Mouse (Mus musculus) midbrain, embryonic 13.5 days (tissue): Measurements from ENCODE around the gene A430033K04Rik. TPM values are rescaled to one million over a fixed set of nuclear protein-coding genes. Genes with fewer than 3 reads are reported as not detected.

ENCODE experiments used
- ATAC-seq: fragments of 200-750 bp; cut with Nextera tagmentation; 2 replicates; pipeline ENCODE4 v1.8.0; 2017; ENCODE audit warnings: mild to moderate bottlenecking, moderate TSS enrichment, moderate library complexity
- H3K27ac ChIP-seq: fragments of 300-500 bp; sonication (generic); 2 replicates; pipeline ENCODE4 v1.5.1; 2015; ENCODE audit warnings: inconsistent platforms, mild to moderate bottlenecking, moderate library complexity
- H3K27me3 ChIP-seq: fragments of 300-500 bp; sonication (generic); 2 replicates; pipeline ENCODE4 v1.6.1; 2015; ENCODE audit warnings: mild to moderate bottlenecking, inconsistent platforms
- H3K36me3 ChIP-seq: fragments of 300-500 bp; sonication (generic); 2 replicates; pipeline ENCODE4 v1.6.1; 2015; ENCODE audit warnings: mild to moderate bottlenecking, inconsistent platforms
- H3K4me1 ChIP-seq: fragments of 300-500 bp; sonication (generic); replicated peaks from 2 replicates; pipeline ENCODE4 v1.6.1; 2015; ENCODE audit warnings: inconsistent platforms
- H3K4me2 ChIP-seq: fragments of 300-500 bp; sonication (generic); replicated peaks from 2 replicates; pipeline ENCODE4 v1.6.1; 2015; ENCODE audit warnings: moderate library complexity, mild to moderate bottlenecking, inconsistent platforms
- H3K4me3 ChIP-seq: fragments of 300-500 bp; sonication (generic); replicated peaks from 2 replicates; pipeline ENCODE4 v1.5.1; 2015; ENCODE audit warnings: mild to moderate bottlenecking, inconsistent platforms
- H3K9ac ChIP-seq: fragments of 300-500 bp; sonication (generic); replicated peaks from 2 replicates; pipeline ENCODE4 v1.6.1; 2015; ENCODE audit warnings: mild to moderate bottlenecking, inconsistent platforms
- H3K9me3 ChIP-seq: fragments of 300-500 bp; sonication (generic); 2 replicates; pipeline ENCODE4 v1.6.1; 2016; ENCODE audit warnings: mild to moderate bottlenecking, inconsistent platforms
- WGBS: fragments of 180-500 bp; shearing (Covaris S2); methylation state at CpG from one replicate; pipeline ENCODE4 v1.1.7; 2015; 5-methylcytosine and 5-hydroxymethylcytosine counted together
- polyA plus RNA-seq: library from polyadenylated mRNA; unstranded; fragments of >200 nt; fragmentation: Nextera tagmentation; extraction: Ambion mirVana; gene quantifications from 2 replicates; pipeline ENCODE4 v1.2.1, GENCODE M21; 2015

The A430033K04Rik gene
- polyA plus RNA-seq, 1 experiment from 2014 or later = 24.4 TPM

- Histone ChIP-seq H3K4me1 (no peaks in the 10 kb centered on the region), H3K4me2 (no peak overlapping the region), H3K27ac (no peak overlapping the region), H3K9me3 (no peaks in the 10 kb centered on the region), H3K36me3 (no peaks in the 10 kb centered on the region), H3K27me3 (no peaks in the 10 kb centered on the region), H3K9ac (no peak overlapping the region), H3K4me3 (no peak overlapping the region)
- ATAC-seq = peak; percentile 45; the same call in 1 of the 2 replicates
- 88% methylated on average over 3 of the region's 3 CpGs for WGBS
Observed at GRCm38 (mm10) chr5:138657407-138657806, 34.7 kb downstream of the A430033K04Rik start.

DNA sequence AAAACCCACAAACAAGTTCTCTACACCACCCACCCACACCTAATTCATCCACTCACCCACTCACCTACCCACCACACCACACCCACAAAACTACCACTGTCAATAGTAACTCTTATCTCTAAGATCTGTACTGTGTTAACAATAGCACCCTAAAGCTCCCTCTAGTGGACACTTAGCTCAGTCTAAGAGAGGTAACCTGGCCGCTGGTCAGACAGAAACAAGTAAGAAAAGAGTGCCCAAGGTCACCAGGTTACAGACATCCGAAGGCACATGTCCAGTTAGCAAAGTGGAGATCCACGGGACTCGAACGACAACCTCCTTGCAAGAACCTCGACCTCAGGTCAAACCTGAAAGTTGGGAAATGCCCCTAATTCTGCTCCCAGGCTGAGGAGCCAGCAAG, 35.2 kb downstream of the A430033K04Rik start:
- Histone ChIP-seq H3K9me3 (no peaks in the 10 kb centered on the region), H3K4me2 (no peak overlapping the region), H3K27me3 (no peaks in the 10 kb centered on the region), H3K4me1 (no peaks in the 10 kb centered on the region), H3K4me3 (no peak overlapping the region), H3K36me3 (no peaks in the 10 kb centered on the region), H3K27ac (no peak overlapping the region), H3K9ac (no peak overlapping the region)
- 41% methylated on average over 6 of the region's 6 CpGs for WGBS
- ATAC-seq = peak; percentile 65

- 16% methylated on average over 5 of the region's 5 CpGs for WGBS
- H3K4me2 ChIP-seq = no peak overlapping the region
- ATAC-seq = peak; percentile 63
- H3K4me3 ChIP-seq = no peak overlapping the region
- no peak overlapping the region for H3K27ac ChIP-seq
- H3K4me1 ChIP-seq = no peaks in the 10 kb centered on the region
- no peak overlapping the region for H3K9ac ChIP-seq
- H3K9me3 ChIP-seq = no peaks in the 10 kb centered on the region
- H3K27me3 ChIP-seq = no peaks in the 10 kb centered on the region
- no peaks in the 10 kb centered on the region for H3K36me3 ChIP-seq
Observed at GRCm38 (mm10) chr5:138658922-138659321, 36.3 kb downstream of the A430033K04Rik start.

- H3K4me2 ChIP-seq = no peak overlapping the region
- WGBS = 73% methylated on average over 8 of the region's 8 CpGs
- no peaks in the 10 kb centered on the region for H3K4me1 ChIP-seq
- no peak for ATAC-seq
- no peak overlapping the region for H3K4me3 ChIP-seq
- no peaks in the 10 kb centered on the region for H3K9me3 ChIP-seq
- no peak overlapping the region for H3K27ac ChIP-seq
- no peak overlapping the region for H3K9ac ChIP-seq
- H3K27me3 ChIP-seq = no peaks in the 10 kb centered on the region
- no peaks in the 10 kb centered on the region for H3K36me3 ChIP-seq
Observed at GRCm38 (mm10) chr5:138683023-138683766, 60.5 kb downstream of the A430033K04Rik start.

DNA sequence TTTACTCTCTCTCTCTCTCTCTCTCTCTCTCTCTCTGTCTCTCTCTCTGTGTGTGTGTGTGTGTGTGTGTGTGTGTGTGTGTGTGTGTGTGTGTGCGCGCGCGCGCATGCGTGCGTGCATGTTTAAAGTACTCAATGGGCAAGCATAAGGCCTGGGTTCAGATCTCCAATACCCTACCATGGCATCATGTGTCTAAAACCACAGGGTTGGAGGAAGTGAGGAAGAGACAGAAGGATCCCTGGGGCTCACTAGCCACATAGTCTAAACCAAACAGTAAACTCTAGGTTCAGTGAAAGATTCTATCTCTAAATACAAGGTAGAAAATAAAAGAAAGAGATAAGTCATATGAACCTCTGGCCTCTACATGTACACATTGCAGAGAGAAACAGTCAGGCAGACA, 61.2 kb downstream of the A430033K04Rik start:
- H3K9ac ChIP-seq = no peak overlapping the region
- H3K9me3 ChIP-seq = no peaks in the 10 kb centered on the region
- H3K4me1 ChIP-seq = no peaks in the 10 kb centered on the region
- H3K27me3 ChIP-seq = no peaks in the 10 kb centered on the region
- H3K27ac ChIP-seq = no peak overlapping the region
- WGBS = 97% methylated on average over 7 of the region's 7 CpGs
- H3K36me3 ChIP-seq = no peaks in the 10 kb centered on the region
- ATAC-seq = no peak
- no peak overlapping the region for H3K4me3 ChIP-seq
- H3K4me2 ChIP-seq = no peak overlapping the region

- H3K27me3 ChIP-seq = no peaks in the 10 kb centered on the region
- no peak overlapping the region for H3K4me2 ChIP-seq
- H3K4me1 ChIP-seq = no peaks in the 10 kb centered on the region
- ATAC-seq = no peak
- H3K27ac ChIP-seq = no peak overlapping the region
- no peaks in the 10 kb centered on the region for H3K9me3 ChIP-seq
- no peaks in the 10 kb centered on the region for H3K36me3 ChIP-seq
- 83% methylated on average over 5 of the region's 5 CpGs for WGBS
- no peak overlapping the region for H3K9ac ChIP-seq
- H3K4me3 ChIP-seq = no peak overlapping the region
Observed at GRCm38 (mm10) chr5:138687453-138687852, 64.8 kb downstream of the A430033K04Rik start.

DNA sequence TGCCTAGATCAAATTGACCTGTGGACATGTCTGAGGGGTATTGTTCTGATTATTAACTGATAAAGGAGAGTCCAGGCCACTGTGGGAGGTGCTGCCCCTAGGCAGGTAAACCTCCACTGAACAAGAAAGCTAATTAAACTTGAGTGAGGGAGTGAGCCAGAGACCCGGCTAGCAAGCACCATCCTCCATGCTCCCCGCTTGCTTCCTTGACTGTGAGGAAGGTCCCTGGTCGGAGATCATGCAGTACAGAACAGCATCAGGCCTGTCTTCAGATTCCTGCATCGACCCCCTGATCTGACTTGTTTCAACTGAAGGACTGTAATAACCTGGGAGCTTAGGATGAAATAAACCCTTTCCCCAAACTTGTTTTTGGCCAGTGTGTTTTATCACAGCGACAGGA, 66.6 kb downstream of the A430033K04Rik start:
- Histone ChIP-seq H3K27me3 (no peaks in the 10 kb centered on the region), H3K9me3 (no peaks in the 10 kb centered on the region), H3K4me2 (no peak overlapping the region), H3K36me3 (no peaks in the 10 kb centered on the region), H3K4me1 (no peaks in the 10 kb centered on the region), H3K4me3 (no peak overlapping the region), H3K27ac (no peak overlapping the region), H3K9ac (no peak overlapping the region)
- no peak for ATAC-seq
- WGBS = 70% methylated on average over 5 of the region's 5 CpGs

GRCm38 (mm10) chr5:138692936-138693570, 70.4 kb downstream of the A430033K04Rik start:
- Histone ChIP-seq H3K4me3 (no peak overlapping the region), H3K9me3 (no peaks in the 10 kb centered on the region)
- ATAC-seq = no peak

GRCm38 (mm10) chr5:138694036-138694435, 71.4 kb downstream of the A430033K04Rik start:
- no peak for ATAC-seq

More at GRCm38 (mm10) chr5:138692936-138693570, 70.4 kb downstream of the A430033K04Rik start:
- H3K4me2 ChIP-seq = no peak overlapping the region
- H3K36me3 ChIP-seq = no peaks in the 10 kb centered on the region
- H3K27ac ChIP-seq = no peak overlapping the region
- no peaks in the 10 kb centered on the region for H3K27me3 ChIP-seq
- no peaks in the 10 kb centered on the region for H3K4me1 ChIP-seq
- H3K9ac ChIP-seq = no peak overlapping the region

GRCm38 (mm10) chr5:138694496-138695167, 72.0 kb downstream of the A430033K04Rik start:
- ATAC-seq = no peak
- H3K4me3 ChIP-seq = no peak overlapping the region
- H3K4me2 ChIP-seq = no peak overlapping the region
- H3K4me1 ChIP-seq = no peaks in the 10 kb centered on the region
- no peak overlapping the region for H3K27ac ChIP-seq
- no peaks in the 10 kb centered on the region for H3K27me3 ChIP-seq
- 53% methylated on average over 4 of the region's 4 CpGs for WGBS
- no peaks in the 10 kb centered on the region for H3K9me3 ChIP-seq
- H3K36me3 ChIP-seq = no peaks in the 10 kb centered on the region
- H3K9ac ChIP-seq = no peak overlapping the region

More at GRCm38 (mm10) chr5:138694036-138694435, 71.4 kb downstream of the A430033K04Rik start:
- H3K27me3 ChIP-seq = no peaks in the 10 kb centered on the region
- no peaks in the 10 kb centered on the region for H3K4me1 ChIP-seq
- H3K9ac ChIP-seq = no peak overlapping the region
- H3K4me2 ChIP-seq = no peak overlapping the region
- no peaks in the 10 kb centered on the region for H3K9me3 ChIP-seq
- WGBS = 68% methylated on average over 2 of the region's 2 CpGs
- no peak overlapping the region for H3K4me3 ChIP-seq
- no peaks in the 10 kb centered on the region for H3K36me3 ChIP-seq
- no peak overlapping the region for H3K27ac ChIP-seq

GRCm38 (mm10) chr5:138697466-138697865, 74.8 kb downstream of the A430033K04Rik start:
- Histone ChIP-seq H3K27me3 (no peaks in the 10 kb centered on the region), H3K4me2 (no peak overlapping the region), H3K4me1 (no peaks in the 10 kb centered on the region), H3K4me3 (no peak overlapping the region), H3K36me3 (no peaks in the 10 kb centered on the region), H3K27ac (no peak overlapping the region), H3K9ac (no peak overlapping the region), H3K9me3 (no peaks in the 10 kb centered on the region)
- no peak for ATAC-seq
- WGBS = 63% methylated on average over 6 of the region's 6 CpGs
